Mouse (Mus musculus) splenic B cell, adult 2 months (primary cell): ENCODE measurements around the gene Copb2.

Experiments
- DNase-seq: peaks from one replicate; pipeline ENCODE4 v3.0.0-alpha.2; 2011; ENCODE audit warnings: low read depth, low spot score
- H3K27me3 ChIP-seq: 2 replicates; pipeline ENCODE4 v1.6.1; 2012; ENCODE audit warnings: mild to moderate bottlenecking, low read length, moderate library complexity, mixed read lengths; ENCODE audit not compliant: control insufficient read depth, poor library complexity, insufficient read depth, severe bottlenecking
- H3K36me3 ChIP-seq: 2 replicates; pipeline ENCODE4 v1.6.1; 2012; ENCODE audit warnings: mild to moderate bottlenecking, low read length, moderate library complexity, mixed read lengths; ENCODE audit not compliant: control insufficient read depth, poor library complexity, insufficient read depth, severe bottlenecking

Copb2 gene

GRCm38 (mm10) chr9:98601156-98601836 is 37.8 kb downstream of the Copb2 start, which contains the start of gene Mrps22:
TSS of gene Mrps22 (minus strand) at chr9:98601660.
- DNase-seq: peak; percentile 88
- Histone ChIP-seq H3K27me3 (no peaks in the 10 kb centered on the region; the same call in 1 of the 2 replicates), H3K36me3 (peaks cover 9% of the 10 kb centered on the region)

DNA sequence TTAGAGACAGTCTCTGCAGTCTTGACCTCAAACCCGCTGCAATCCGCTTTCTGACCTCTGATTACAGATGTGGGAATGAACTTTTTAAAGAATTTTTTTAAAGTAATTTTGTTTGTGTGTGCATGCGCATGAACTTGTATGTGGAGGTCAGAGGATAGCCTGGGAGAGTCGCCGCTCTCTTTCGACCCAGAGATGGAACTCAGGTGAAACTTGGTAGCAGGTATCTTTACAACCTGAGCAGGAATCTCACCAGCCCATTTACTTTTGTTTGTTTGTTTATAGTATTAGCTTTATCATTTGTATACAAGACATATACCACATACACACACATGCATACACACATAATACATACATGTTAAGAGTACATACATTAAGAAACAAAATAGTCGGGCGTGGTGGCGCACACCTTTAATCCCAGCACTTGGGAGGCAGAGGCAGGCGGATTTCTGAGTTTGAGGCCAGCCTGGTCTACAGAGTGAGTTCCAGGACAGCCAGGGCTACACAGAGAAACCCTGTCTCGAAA is 38.4 kb downstream of the Copb2 start:
- Histone ChIP-seq H3K36me3 (peaks cover 6% of the 10 kb centered on the region), H3K27me3 (no peaks in the 10 kb centered on the region; the same call in 1 of the 2 replicates)

GRCm38 (mm10) chr9:98604896-98605295 is 41.4 kb downstream of the Copb2 start:
- Histone ChIP-seq H3K27me3 (no peaks in the 10 kb centered on the region; the same call in 1 of the 2 replicates), H3K36me3 (no peaks in the 10 kb centered on the region)
- no peak for DNase-seq

More for the DNA sequence above, 38.4 kb downstream of the Copb2 start:
- no peak for DNase-seq

- H3K36me3 ChIP-seq: no peaks in the 10 kb centered on the region
- no peaks in the 10 kb centered on the region for H3K27me3 ChIP-seq
- DNase-seq: peak; percentile 10
These were observed 65.0 kb downstream of the Copb2 start for GRCm38 (mm10) chr9:98628480-98628879.

GRCm38 (mm10) chr9:98633287-98634162 is 70.0 kb downstream of the Copb2 start:
- H3K27me3 ChIP-seq: no peaks in the 10 kb centered on the region
- no peak for DNase-seq
- H3K36me3 ChIP-seq: no peaks in the 10 kb centered on the region
